Mouse (Mus musculus) heart, embryonic 10.5 days (tissue): ENCODE results near the gene Dscam. TPM values are rescaled to one million over a fixed set of nuclear protein-coding genes. Genes with fewer than 3 reads are reported as not detected.
A peak's percentile ranks its signal among the peaks of the same experiment; 100 is the strongest.

ENCODE experiments used
- DNase-seq: peaks from one replicate; pipeline ENCODE4 v3.0.0-alpha.2; 2017; ENCODE audit warnings: low spot score
- H3K27ac ChIP-seq: fragments of 300-500 bp; sonication (generic); 2 replicates; pipeline ENCODE4 v1.5.1; 2016; ENCODE audit warnings: mild to moderate bottlenecking
- H3K27me3 ChIP-seq: fragments of 300-500 bp; sonication (generic); 2 replicates; pipeline ENCODE4 v1.6.1; 2016; ENCODE audit warnings: mild to moderate bottlenecking; ENCODE audit not compliant: poor library complexity, insufficient read depth, severe bottlenecking
- H3K36me3 ChIP-seq: fragments of 300-500 bp; sonication (generic); 2 replicates; pipeline ENCODE4 v1.6.1; 2016; ENCODE audit warnings: mild to moderate bottlenecking, moderate library complexity
- H3K4me1 ChIP-seq: fragments of 300-500 bp; sonication (generic); 2 replicates; pipeline ENCODE4 v1.6.1; 2016; ENCODE audit warnings: mild to moderate bottlenecking
- H3K4me3 ChIP-seq: fragments of 300-500 bp; sonication (generic); 2 replicates; pipeline ENCODE4 v1.5.1; 2016; ENCODE audit warnings: mild to moderate bottlenecking, moderate library complexity
- H3K9me3 ChIP-seq: fragments of 300-500 bp; sonication (generic); 2 replicates; pipeline ENCODE4 v1.6.1; 2016; ENCODE audit warnings: mild to moderate bottlenecking, moderate library complexity
- WGBS: fragments of 180-500 bp; shearing (Covaris S2); methylation state at CpG from one replicate; pipeline ENCODE4 v1.1.7; 2016; 5-methylcytosine and 5-hydroxymethylcytosine counted together
- polyA plus RNA-seq: library from polyadenylated mRNA; unstranded; fragments of >200 nt; fragmentation: Nextera tagmentation; extraction: Ambion mirVana; gene quantifications from 2 replicates; pipeline ENCODE4 v1.2.1, GENCODE M21; 2016

Dscam gene
- polyA plus RNA-seq, 1 experiment from 2014 or later: 0.20 TPM

DNA sequence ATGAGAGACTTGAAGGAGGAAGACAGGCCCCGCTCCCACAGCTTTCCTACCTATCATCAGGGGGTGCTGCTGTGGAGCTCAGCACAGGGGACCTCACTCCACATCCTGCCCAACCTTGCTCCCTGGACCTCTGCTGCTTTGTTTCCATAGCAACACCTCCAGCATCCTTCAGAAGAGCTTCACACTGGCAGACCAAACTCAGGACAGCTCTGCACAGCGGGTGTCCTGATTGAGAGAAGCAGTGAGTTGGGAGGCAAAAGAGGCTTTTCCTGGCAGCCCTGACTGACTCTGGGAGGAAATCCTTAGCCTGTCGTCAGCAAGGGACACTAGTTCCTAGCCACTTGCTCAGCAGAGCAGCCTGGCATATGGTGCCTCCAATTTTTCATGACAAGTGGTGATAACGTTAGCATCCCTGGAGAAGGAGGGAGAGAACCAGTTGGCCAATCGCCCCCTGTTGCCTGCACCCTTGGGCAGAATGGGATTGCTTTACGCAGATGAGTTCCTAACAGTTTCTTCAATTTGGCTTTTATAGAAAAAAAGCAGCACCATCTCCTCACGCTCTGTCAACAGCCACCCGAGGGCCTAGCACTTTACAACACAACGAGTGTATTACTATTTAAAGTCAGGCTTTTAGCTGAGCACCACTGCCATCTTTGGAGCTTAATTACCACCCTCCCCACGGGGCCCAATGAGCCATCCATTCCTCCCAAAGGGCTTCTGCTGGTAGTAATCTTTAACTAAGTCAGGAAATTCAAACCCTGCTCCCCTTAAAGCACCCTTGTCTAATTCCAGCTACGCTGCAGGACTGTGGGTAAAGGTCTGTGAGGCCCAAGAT is 224.9 kb downstream of the Dscam start:
- DNase-seq: no peak
- Histone ChIP-seq H3K9me3 (no peaks in the 10 kb centered on the region), H3K27me3 (0 out of 2 replicates have a peak, but pooled peaks cover 6% of the 10 kb centered on the region), H3K36me3 (no peaks in the 10 kb centered on the region), H3K4me1 (no peaks in the 10 kb centered on the region), H3K27ac (no peak overlapping the region), H3K4me3 (no peak overlapping the region)
- WGBS: 46% methylated on average over 11 of the region's 11 CpGs

DNA sequence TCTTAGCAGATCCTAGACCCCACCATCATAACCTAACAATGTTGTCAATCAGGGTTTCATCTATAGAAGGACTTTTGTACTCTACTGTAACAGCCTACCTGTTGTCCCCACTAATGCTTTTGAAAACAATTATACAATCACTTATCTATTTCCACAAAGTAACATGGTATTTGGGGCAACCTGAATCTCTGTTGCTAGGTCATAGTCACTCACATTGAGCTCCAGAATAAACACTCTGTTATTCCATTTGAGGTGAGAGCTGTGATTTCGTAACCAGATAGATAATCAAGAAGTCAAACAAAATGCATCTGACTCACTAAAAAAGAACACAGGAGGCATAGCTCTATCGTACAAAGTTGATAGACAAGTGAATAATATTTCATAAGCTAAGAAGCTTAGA is 226.9 kb downstream of the Dscam start:
- 0 out of 2 replicates have a peak, but pooled peaks cover 6% of the 10 kb centered on the region for H3K27me3 ChIP-seq
- no peaks in the 10 kb centered on the region for H3K4me1 ChIP-seq
- DNase-seq: no peak
- H3K4me3 ChIP-seq: no peak overlapping the region
- no peaks in the 10 kb centered on the region for H3K9me3 ChIP-seq
- no peaks in the 10 kb centered on the region for H3K36me3 ChIP-seq
- H3K27ac ChIP-seq: no peak overlapping the region
- WGBS: 86% methylated on average over 2 of the region's 2 CpGs

DNA sequence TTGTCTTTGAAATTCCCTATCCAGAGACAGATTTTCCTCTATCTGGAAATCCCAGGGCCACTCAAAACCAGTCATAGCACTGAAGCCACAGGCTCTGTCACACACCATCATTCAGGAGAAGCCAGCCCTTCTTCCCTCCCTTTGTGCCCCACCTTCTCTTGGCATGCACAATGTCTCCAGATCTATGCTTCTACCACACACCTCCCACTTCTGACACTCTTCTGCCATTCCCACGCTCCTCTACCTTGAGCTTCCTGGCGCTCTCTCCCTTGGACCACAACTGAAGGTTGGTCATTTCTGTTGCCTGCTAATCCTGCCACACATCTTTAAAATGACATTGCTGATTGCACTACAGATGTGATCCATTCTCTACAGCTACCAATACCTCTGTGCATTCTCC is 235.8 kb downstream of the Dscam start:
- H3K27ac ChIP-seq: no peak overlapping the region
- H3K27me3 ChIP-seq: no peaks in the 10 kb centered on the region
- H3K4me1 ChIP-seq: peaks cover 6% of the 10 kb centered on the region; the same call in 1 of the 2 replicates
- no peak overlapping the region for H3K4me3 ChIP-seq
- WGBS: 93% methylated on average over 2 of the region's 2 CpGs
- H3K9me3 ChIP-seq: no peaks in the 10 kb centered on the region
- peak; percentile 53 for DNase-seq
- H3K36me3 ChIP-seq: no peaks in the 10 kb centered on the region

DNA sequence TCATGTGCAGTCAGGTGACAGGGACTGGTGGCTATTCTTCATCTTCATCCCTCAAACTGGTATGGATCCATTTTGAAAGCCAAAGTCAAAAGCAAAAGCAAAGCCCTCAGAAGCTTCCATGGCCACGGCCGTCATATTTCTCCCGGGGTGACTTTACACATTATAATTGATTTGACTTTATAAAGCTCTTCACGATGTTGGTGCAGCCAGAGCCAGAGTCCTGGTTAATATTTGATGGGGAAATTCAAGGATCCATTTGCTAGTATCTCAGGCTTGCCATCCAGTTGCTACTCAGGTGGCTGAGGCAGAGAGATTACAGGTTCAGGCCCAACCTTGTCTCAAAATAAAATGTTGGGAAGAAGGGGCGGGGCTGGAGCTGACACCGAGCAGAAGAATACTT is 238.3 kb downstream of the Dscam start:
- Histone ChIP-seq H3K36me3 (no peaks in the 10 kb centered on the region), H3K27ac (no peak overlapping the region), H3K4me1 (peaks cover 8% of the 10 kb centered on the region; the same call in 1 of the 2 replicates), H3K9me3 (no peaks in the 10 kb centered on the region), H3K27me3 (no peaks in the 10 kb centered on the region), H3K4me3 (no peak overlapping the region)
- peak; percentile 68 for DNase-seq
- 90% methylated on average over 6 of the region's 6 CpGs for WGBS

DNA sequence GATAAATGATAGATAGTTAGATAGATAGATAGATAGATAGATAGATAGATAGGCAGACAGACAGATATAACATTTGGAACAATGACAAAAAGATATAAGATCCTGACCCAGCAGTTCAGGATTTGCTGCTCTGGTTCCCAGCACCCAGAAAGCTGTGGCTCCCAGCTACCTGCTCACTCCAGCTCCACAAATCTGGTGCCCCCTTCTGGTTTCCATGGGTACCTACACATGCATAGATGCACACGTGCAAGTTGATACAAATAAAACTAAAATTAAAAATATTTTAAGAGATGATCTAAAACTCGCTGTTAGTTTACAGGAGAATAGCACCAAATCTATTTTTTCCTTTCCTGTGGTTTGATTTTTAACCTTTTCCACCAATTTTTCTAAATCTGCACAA is 238.8 kb downstream of the Dscam start:
- 79% methylated on average over 2 of the region's 2 CpGs for WGBS
- H3K4me3 ChIP-seq: no peak overlapping the region
- no peaks in the 10 kb centered on the region for H3K27me3 ChIP-seq
- no peaks in the 10 kb centered on the region for H3K9me3 ChIP-seq
- no peak overlapping the region for H3K27ac ChIP-seq
- peak; percentile 25 for DNase-seq
- H3K4me1 ChIP-seq: peaks cover 12% of the 10 kb centered on the region; the same call in 1 of the 2 replicates
- H3K36me3 ChIP-seq: no peaks in the 10 kb centered on the region

DNA sequence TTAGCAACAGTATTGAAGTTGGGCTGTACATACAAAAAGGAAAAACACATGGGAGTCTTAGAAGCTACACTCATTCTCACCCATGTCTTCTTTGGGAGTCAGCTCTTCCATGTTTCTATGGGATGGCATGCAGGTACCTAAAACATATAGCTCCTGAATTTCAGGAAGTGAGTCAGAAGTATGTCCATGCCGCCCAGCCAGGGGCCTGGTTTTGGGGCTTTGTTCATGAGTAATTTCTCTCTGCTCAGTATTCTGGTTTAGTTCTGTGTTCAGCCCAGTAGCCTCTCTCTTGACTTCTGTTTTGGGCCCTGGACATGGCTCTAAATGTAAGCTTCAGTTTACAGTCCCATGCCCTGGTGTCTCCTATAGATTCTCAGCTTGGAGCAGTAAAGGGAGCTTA is 242.5 kb downstream of the Dscam start:
- H3K4me3 ChIP-seq: no peak overlapping the region
- peaks cover 7% of the 10 kb centered on the region; the same call in 1 of the 2 replicates for H3K4me1 ChIP-seq
- no peaks in the 10 kb centered on the region for H3K27me3 ChIP-seq
- peak; percentile 65 for DNase-seq
- 83% methylated on average over 1 of the region's 1 CpGs for WGBS
- no peaks in the 10 kb centered on the region for H3K9me3 ChIP-seq
- no peaks in the 10 kb centered on the region for H3K36me3 ChIP-seq
- H3K27ac ChIP-seq: no peak overlapping the region

DNA sequence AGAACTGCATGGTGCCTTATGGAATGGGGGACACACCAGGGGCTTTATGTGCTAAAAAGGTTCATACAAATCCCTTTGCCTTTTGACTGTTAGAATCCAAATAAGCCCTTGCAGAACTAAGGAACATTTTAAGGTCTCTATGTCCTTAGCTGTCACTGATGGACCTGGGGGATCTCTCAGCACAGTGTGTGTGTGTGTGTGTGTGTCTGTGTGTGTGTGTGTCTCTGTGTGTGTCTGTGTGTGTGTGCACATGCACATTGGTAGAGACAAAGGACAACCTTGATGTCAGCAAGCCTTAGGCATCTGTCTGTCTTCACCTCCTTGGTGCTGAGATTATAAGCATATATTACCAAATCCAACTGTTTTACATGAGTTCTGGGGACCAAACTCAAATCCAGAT is 243.1 kb downstream of the Dscam start:
- DNase-seq: no peak
- Histone ChIP-seq H3K9me3 (no peaks in the 10 kb centered on the region), H3K4me1 (peaks cover 7% of the 10 kb centered on the region; the same call in 1 of the 2 replicates), H3K4me3 (no peak overlapping the region), H3K36me3 (no peaks in the 10 kb centered on the region), H3K27me3 (no peaks in the 10 kb centered on the region), H3K27ac (no peak overlapping the region)

DNA sequence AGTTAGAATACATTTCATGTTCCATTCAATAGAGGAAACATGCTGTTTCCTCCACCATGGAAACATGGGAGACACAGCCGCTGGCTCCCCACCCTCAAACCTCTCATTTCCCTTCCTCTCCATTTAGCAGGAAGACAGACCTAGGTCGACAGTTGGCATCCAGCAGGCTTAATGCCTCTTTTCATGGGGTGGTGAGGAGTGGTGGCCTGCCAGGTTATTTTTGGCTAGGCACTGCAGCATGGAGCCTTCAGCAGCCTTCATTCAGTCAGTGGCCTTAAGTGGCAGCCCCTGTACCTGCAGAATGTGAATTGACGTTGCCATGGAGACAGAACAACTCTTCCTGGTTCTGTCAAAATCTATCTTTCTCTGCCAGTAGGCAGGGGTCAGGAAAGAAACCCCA is 243.6 kb downstream of the Dscam start:
- H3K27me3 ChIP-seq: no peaks in the 10 kb centered on the region
- DNase-seq: peak; percentile 71
- no peaks in the 10 kb centered on the region for H3K36me3 ChIP-seq
- H3K4me1 ChIP-seq: peaks cover 7% of the 10 kb centered on the region; the same call in 1 of the 2 replicates
- H3K27ac ChIP-seq: 0 out of 2 replicates have a peak overlapping the region, but pooled peaks have one; percentile 36
- H3K9me3 ChIP-seq: no peaks in the 10 kb centered on the region
- 46% methylated on average over 3 of the region's 3 CpGs for WGBS
- no peak overlapping the region for H3K4me3 ChIP-seq

DNA sequence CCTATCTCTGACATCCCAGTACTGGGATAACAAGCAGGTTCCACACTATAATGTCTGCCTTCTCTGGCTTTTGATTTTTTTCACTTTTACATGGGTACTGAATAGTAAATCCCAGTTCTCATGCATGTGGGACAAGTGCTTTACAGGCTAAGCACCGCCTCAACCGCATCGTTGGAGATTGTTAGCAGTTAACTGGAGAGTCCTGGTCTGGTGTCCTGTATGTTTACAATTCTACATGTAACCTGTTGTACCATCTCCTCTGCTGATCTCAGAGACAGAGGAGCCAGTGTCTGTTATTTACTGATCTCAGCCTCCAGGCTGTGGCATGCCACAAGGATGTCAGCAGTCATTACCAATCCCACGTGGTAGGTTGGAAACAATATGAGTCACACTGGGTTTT is 246.6 kb downstream of the Dscam start:
- no peaks in the 10 kb centered on the region for H3K36me3 ChIP-seq
- no peak overlapping the region for H3K27ac ChIP-seq
- WGBS: 87% methylated on average over 4 of the region's 4 CpGs
- peaks cover 23% of the 10 kb centered on the region; the same call in 1 of the 2 replicates for H3K4me1 ChIP-seq
- no peak overlapping the region for H3K4me3 ChIP-seq
- H3K9me3 ChIP-seq: no peaks in the 10 kb centered on the region
- peak; percentile 54 for DNase-seq
- no peaks in the 10 kb centered on the region for H3K27me3 ChIP-seq

DNA sequence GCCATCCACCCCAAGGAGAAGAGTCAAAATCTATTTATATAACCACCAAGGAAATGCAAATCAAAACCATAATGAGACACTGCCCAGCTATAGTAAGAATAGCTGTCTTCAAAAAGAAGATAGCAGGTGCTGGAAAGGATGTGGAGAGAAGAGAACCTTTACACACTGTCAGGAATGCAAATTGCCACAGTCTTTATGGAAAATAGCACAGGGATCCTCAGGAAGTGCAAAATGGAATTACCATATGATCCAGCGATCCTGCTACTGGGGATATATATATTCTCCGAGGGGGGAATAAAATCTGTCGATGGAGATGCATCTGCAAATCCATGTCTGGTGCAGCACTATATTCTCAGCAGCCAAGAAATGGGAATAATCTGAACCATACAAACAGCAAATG is 256.1 kb downstream of the Dscam start:
- Histone ChIP-seq H3K27me3 (no peaks in the 10 kb centered on the region), H3K4me1 (peaks cover 14% of the 10 kb centered on the region), H3K9me3 (no peaks in the 10 kb centered on the region), H3K27ac (no peak overlapping the region), H3K36me3 (no peaks in the 10 kb centered on the region), H3K4me3 (no peak overlapping the region)
- no peak for DNase-seq
- WGBS: 92% methylated on average over 3 of the region's 3 CpGs

DNA sequence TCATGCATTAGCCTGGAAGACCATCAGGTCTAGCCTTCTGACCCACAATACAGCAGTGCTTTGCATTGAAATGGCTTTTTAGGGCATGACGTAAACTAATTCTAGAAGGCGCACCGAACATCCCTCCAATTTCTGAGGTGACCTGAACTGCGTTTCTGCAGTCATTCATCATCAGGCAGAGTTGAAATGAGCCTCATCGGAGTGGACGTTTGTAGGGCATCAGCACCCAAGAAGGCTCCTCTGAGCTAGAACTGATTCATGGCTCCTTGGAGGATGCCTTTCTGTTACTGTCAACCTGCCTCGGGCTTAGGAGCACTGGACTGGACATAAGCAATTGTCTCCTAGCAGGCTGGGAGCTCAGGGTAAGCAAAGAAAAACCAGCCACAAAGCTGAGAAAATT is 257.7 kb downstream of the Dscam start:
- H3K27me3 ChIP-seq: no peaks in the 10 kb centered on the region
- no peak overlapping the region for H3K4me3 ChIP-seq
- 81% methylated on average over 7 of the region's 7 CpGs for WGBS
- DNase-seq: peak; percentile 11
- peaks cover 6% of the 10 kb centered on the region; the same call in 1 of the 2 replicates for H3K4me1 ChIP-seq
- H3K27ac ChIP-seq: peak overlapping the region; percentile 0; the same call in 1 of the 2 replicates
- no peaks in the 10 kb centered on the region for H3K36me3 ChIP-seq
- no peaks in the 10 kb centered on the region for H3K9me3 ChIP-seq

DNA sequence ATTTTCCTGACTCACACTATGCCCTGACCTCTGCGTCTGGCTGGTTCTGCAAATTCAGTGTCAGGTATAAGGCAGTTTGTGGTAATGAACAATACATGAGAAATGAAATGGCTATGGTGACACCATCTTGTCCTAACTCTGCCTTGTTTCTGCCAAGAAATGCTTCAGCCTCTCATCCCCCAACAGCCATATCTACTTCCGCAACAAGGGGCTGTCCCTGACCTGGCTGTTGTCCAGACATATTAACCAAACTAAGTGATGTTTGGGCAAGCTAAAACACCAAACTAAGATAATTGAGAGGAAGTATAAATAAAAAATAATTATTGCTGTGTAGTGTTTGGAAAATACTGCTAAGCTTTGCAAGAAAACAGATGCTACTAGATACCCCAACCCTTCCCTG is 258.4 kb downstream of the Dscam start:
- Histone ChIP-seq H3K27ac (no peak overlapping the region), H3K4me1 (peaks cover 6% of the 10 kb centered on the region; the same call in 1 of the 2 replicates), H3K36me3 (no peaks in the 10 kb centered on the region), H3K27me3 (no peaks in the 10 kb centered on the region), H3K9me3 (no peaks in the 10 kb centered on the region), H3K4me3 (no peak overlapping the region)
- WGBS: 91% methylated on average over 2 of the region's 2 CpGs
- peak; percentile 30 for DNase-seq

DNA sequence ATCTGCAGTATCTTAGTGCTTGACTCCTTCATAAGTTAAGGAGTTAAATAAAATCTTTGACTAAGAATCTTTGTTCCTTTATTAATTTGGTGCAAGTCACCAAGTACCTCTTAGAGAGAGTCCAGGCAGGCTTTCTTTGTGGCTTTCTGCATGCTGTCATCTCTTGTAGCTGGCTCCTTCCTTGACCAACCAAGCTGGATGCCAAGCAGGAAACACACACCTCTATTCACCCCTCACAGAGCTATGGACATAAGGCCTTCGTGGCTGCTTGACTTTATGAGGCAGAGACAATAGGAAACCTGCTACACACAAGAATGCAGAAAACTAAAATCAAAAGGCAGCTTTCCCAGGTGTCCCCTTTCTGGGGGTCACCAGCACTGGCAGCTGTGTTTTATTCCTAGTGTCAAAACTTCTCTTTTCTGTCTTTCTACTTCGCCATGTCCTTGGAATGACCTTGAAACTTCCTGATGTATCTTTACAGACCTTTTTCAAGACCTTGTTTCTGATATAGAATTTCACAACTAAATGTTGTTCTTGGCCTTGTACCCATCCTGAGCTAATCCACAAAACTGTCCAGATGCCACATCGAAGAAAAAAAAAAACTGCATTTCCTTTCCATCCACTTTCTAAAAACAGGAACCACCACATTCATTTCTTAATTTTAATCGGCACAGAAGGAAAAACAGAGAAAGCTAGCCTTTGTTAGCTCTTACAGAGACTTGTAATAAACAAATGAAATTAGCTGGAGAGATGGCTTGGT is 260.0 kb downstream of the Dscam start:
- Histone ChIP-seq H3K9me3 (no peaks in the 10 kb centered on the region), H3K4me3 (no peak overlapping the region), H3K27me3 (no peaks in the 10 kb centered on the region), H3K4me1 (peaks cover 6% of the 10 kb centered on the region; the same call in 1 of the 2 replicates), H3K36me3 (no peaks in the 10 kb centered on the region), H3K27ac (0 out of 2 replicates have a peak overlapping the region, but pooled peaks have one; percentile 16)
- 67% methylated on average over 4 of the region's 4 CpGs for WGBS
- DNase-seq: peak; percentile 63
